ENCODE assay signal across 11 mouse cellular contexts in the genomic region with DNA sequence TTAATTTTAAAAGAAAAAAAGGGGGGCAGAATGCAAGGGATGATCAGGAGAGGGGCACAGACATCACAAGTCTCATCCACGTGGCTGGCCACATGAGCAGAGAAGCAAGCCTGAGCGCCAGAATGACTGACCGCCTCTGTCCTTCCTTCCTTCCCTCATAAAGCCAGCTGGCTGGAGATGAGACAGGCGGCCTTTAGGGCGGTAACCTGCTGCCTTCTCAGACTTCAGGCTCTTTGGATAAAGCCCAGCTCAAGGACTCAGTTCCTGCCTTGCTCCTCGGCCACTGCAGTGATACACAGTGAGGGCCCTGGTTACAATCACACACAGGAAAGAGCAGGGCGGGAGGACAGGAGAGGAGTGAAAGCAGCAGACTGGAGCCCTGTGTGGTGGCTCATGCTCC. TPM values are rescaled to one million over a fixed set of nuclear protein-coding genes. Genes with fewer than 3 reads are reported as not detected.
A peak's percentile ranks its signal among the peaks of the same experiment; 100 is the strongest.
DNase-seq lines count a peak whose midpoint lies in the region; ATAC-seq and TF ChIP-seq lines count a peak whose summit lies in the region.
"Had no signal": no experiment of that assay in that cellular context is flagged by ENCODE, and none has a peak within 500 bp of the region (broad histone marks: within the 10 kb centered on the region; RNA-seq: fewer than 3 reads in every experiment).

No protein-coding gene starts in this region.

- no peak overlapping the region for H3K9ac ChIP-seq in liver, adult 2 months (ENCODE audit: low read depth, low read length)
- H3K9ac ChIP-seq in liver, embryonic 12.5 days, result no peak overlapping the region
- no peak overlapping the region for H3K9ac ChIP-seq in midbrain, embryonic 11.5 days (ENCODE audit: low read length)
- H3K9ac ChIP-seq: limb, embryonic 15.5 days; neural tube, embryonic 12.5 days had no signal

- H3K4me3 ChIP-seq in liver, adult 2 months (ENCODE audit: insufficient read depth, low read depth, low read length), result no peak overlapping the region
- no peak overlapping the region for H3K4me3 ChIP-seq in liver, embryonic 12.5 days
- H3K4me3 ChIP-seq in kidney, adult 2 months (ENCODE audit: insufficient read depth, low read depth, low read length), result no peak overlapping the region
- H3K4me3 ChIP-seq in midbrain, embryonic 11.5 days (ENCODE audit: low read depth, low read length), result no peak overlapping the region
- H3K4me3 ChIP-seq: limb, embryonic 15.5 days; neural tube, embryonic 12.5 days had no signal

- peak; percentile 47 for DNase-seq in liver, adult 2 months (ENCODE audit: extremely low read depth, low read depth, low spot score)
- peak; percentile 99 for DNase-seq in heart, adult 11 months
- peak; percentile 80 for DNase-seq in kidney, adult 2 months
- DNase-seq in lung, postnatal 4 days, result peak; percentile 61 to 81
- DNase-seq in midbrain, embryonic 11.5 days (ENCODE audit: low spot score, missing footprints), result no peak

- peaks cover 5% of the 10 kb centered on the region; the same call in 1 of the 2 replicates for H3K4me1 ChIP-seq in liver, adult 2 months (ENCODE audit: control insufficient read depth, insufficient read depth, low read length)
- H3K4me1 ChIP-seq in liver, embryonic 12.5 days, result peaks cover 10% of the 10 kb centered on the region; the same call in 1 of the 2 replicates
- H3K4me1 ChIP-seq in kidney, adult 2 months (ENCODE audit: control insufficient read depth, insufficient read depth, low read length), result no peaks in the 10 kb centered on the region
- peaks cover 6% of the 10 kb centered on the region; the same call in 1 of the 2 replicates for H3K4me1 ChIP-seq in midbrain, embryonic 11.5 days (ENCODE audit: control insufficient read depth, insufficient read depth, low read length)

- no peaks in the 10 kb centered on the region for H3K79me2 ChIP-seq in liver, adult 2 months (ENCODE audit: control insufficient read depth, insufficient read depth, low read length)

- H3K9me3 ChIP-seq in liver, embryonic 12.5 days (replicated peaks), result no peaks in the 10 kb centered on the region
- H3K9me3 ChIP-seq in midbrain, embryonic 11.5 days (ENCODE audit: control insufficient read depth, low read length), result no peaks in the 10 kb centered on the region
- H3K9me3 ChIP-seq: limb, embryonic 15.5 days; neural tube, embryonic 12.5 days had no signal

- no peaks in the 10 kb centered on the region for H3K27me3 ChIP-seq in liver, adult 2 months (ENCODE audit: control insufficient read depth, insufficient read depth, low read length)
- H3K27me3 ChIP-seq in liver, embryonic 12.5 days (replicated peaks), result no peaks in the 10 kb centered on the region; the same call in 1 of the 2 replicates
- H3K27me3 ChIP-seq in kidney, adult 2 months (replicated peaks; ENCODE audit: control insufficient read depth, insufficient read depth, low read length), result no peaks in the 10 kb centered on the region
- H3K27me3 ChIP-seq in midbrain, embryonic 11.5 days (ENCODE audit: control insufficient read depth, insufficient read depth, low read length), result no peaks in the 10 kb centered on the region
- H3K27me3 ChIP-seq: limb, embryonic 15.5 days; neural tube, embryonic 12.5 days had no signal

- H3K27ac ChIP-seq in liver, adult 2 months (replicated peaks; ENCODE audit: insufficient read depth, low read depth, low read length), result peak overlapping the region; percentile 68
- no peak overlapping the region for H3K27ac ChIP-seq in liver, embryonic 12.5 days
- no peak overlapping the region for H3K27ac ChIP-seq in kidney, adult 2 months (ENCODE audit: insufficient read depth, low read depth, low read length)
- H3K27ac ChIP-seq in midbrain, embryonic 11.5 days (ENCODE audit: low read depth, low read length), result no peak overlapping the region
- H3K27ac ChIP-seq: limb, embryonic 15.5 days; neural tube, embryonic 12.5 days had no signal

- no peak overlapping the region for H3K4me2 ChIP-seq in liver, embryonic 12.5 days
- H3K4me2 ChIP-seq in midbrain, embryonic 11.5 days, result no peak overlapping the region
- H3K4me2 ChIP-seq: limb, embryonic 15.5 days; neural tube, embryonic 12.5 days had no signal

- TF ChIP-seq CTCF in liver, adult 2 months (IDR thresholded peaks at IDR 0.05; ENCODE audit: low read depth, low read length), result no peak
- no peak for TF ChIP-seq CTCF in kidney, adult 2 months (conservative IDR thresholded peaks at IDR 0.05; ENCODE audit: insufficient read depth, insufficient read length, low read depth, low read length)

- TF ChIP-seq POLR2A in liver, adult 2 months (IDR thresholded peaks at IDR 0.05; ENCODE audit: extremely low read depth, insufficient read depth, low read length), result no peak
- TF ChIP-seq POLR2A in kidney, adult 2 months (IDR thresholded peaks at IDR 0.05; ENCODE audit: low read depth, low read length), result no peak

- ATAC-seq in liver, embryonic 12.5 days, result no peak
- no peak for ATAC-seq in monocyte, adult 5-6 weeks (replicated peaks; ENCODE audit: insufficient number of reproducible peaks, low FRiP score, low TSS enrichment, poor library complexity, severe bottlenecking)
- ATAC-seq in megakaryocyte, adult 5-6 weeks (ENCODE audit: poor library complexity, severe bottlenecking), result no peak
- ATAC-seq in midbrain, embryonic 11.5 days (ENCODE audit: low FRiP score), result no peak

- no peaks in the 10 kb centered on the region for H3K36me3 ChIP-seq in liver, adult 2 months (ENCODE audit: control insufficient read depth, insufficient read depth, low read length)
- H3K36me3 ChIP-seq in liver, embryonic 12.5 days, result no peaks in the 10 kb centered on the region
- H3K36me3 ChIP-seq in kidney, adult 2 months (ENCODE audit: control insufficient read depth, insufficient read depth, low read length), result no peaks in the 10 kb centered on the region
- no peaks in the 10 kb centered on the region for H3K36me3 ChIP-seq in midbrain, embryonic 11.5 days (ENCODE audit: control insufficient read depth, insufficient read depth, low read length)
- H3K36me3 ChIP-seq: limb, embryonic 15.5 days; neural tube, embryonic 12.5 days had no signal

- 63% methylated on average over 7 of the region's 7 CpGs for WGBS in liver, adult 2 months
- WGBS in liver, embryonic 12.5 days (ENCODE audit: insufficient replicate concordance), result 48% methylated on average over 7 of the region's 7 CpGs
- WGBS in kidney, adult 2 months, result 52% methylated on average over 7 of the region's 7 CpGs
- WGBS in midbrain, embryonic 11.5 days, result 70% methylated on average over 7 of the region's 7 CpGs

RNA-seq across cellular contexts. Expression of a gene that starts 13.8 kb away (rescaled TPM):
- total RNA-seq in liver, adult 2 months (2014; rRNA removed), result 1.0 and 1.1 TPM in 2 replicates
- 1.4 and 3.1 TPM in 2 replicates for polyA plus RNA-seq in liver, adult 2 months (2012; rRNA removed)
- polyA plus RNA-seq in liver, embryonic 12.5 days (2016; fragmentation: Nextera tagmentation; extraction: Ambion mirVana), result 2.4 and 2.9 TPM in 2 replicates
- polyA plus RNA-seq in kidney, adult 2 months (2012; rRNA removed), result 8.3 and 11.2 TPM in 2 replicates
- total RNA-seq in monocyte, adult 5-6 weeks (2017), result not detected in 3 replicates
- not detected in 2 replicates for total RNA-seq in megakaryocyte, adult 5-6 weeks (2015)
- total RNA-seq in megakaryocyte, adult 5-6 weeks (2017), result not detected in 2 replicates
- polyA plus RNA-seq in midbrain, embryonic 11.5 days (2014; fragmentation: Nextera tagmentation; extraction: Ambion mirVana), result 9.4 and 11.2 TPM in 2 replicates
- total RNA-seq: granulocyte monocyte progenitor cell, adult 5-6 weeks had no signal
